Mouse (Mus musculus) erythroid progenitor cell, adult 5-6 weeks (primary cell): Measurements from ENCODE around the gene Drd5. TPM values are rescaled to one million over a fixed set of nuclear protein-coding genes. Genes with fewer than 3 reads are reported as not detected.
A peak's percentile ranks its signal among the peaks of the same experiment; 100 is the strongest.

Experiments
- ATAC-seq: replicated peaks from 2 replicates; pipeline ENCODE4 v1.8.0; 2016; ENCODE audit warnings: moderate number of reproducible peaks, mild to moderate bottlenecking, moderate TSS enrichment, inconsistent platforms; ENCODE audit not compliant: poor library complexity, low FRiP score, severe bottlenecking
- total RNA-seq, 2 experiments: library from RNA; stranded (forward) in 1 of 2; stranded (reverse) in 1 of 2; fragments of 150-400 nt in 1 of 2; fragments of 186-747, 209-891 nt in 1 of 2; gene quantifications; 2 replicates each; pipeline versions ENCODE4 v1.2.3 to v1.2.4; 2015 to 2017; ENCODE audit warnings: low replicate concordance in 2 of 2

Drd5 gene
- total RNA-seq (2015; ENCODE audit: low replicate concordance), result not detected in 2 replicates
- not detected in 2 replicates for total RNA-seq (2017; ENCODE audit: low replicate concordance)

GRCm38 (mm10) chr5:38318966-38319786 is at the start of gene Drd5:
TSS of gene Drd5 (plus strand) at chr5:38319367.
- no peak for ATAC-seq

GRCm38 (mm10) chr5:38270942-38271341 is 48.2 kb upstream of the Drd5 start:
- ATAC-seq, result no peak

DNA sequence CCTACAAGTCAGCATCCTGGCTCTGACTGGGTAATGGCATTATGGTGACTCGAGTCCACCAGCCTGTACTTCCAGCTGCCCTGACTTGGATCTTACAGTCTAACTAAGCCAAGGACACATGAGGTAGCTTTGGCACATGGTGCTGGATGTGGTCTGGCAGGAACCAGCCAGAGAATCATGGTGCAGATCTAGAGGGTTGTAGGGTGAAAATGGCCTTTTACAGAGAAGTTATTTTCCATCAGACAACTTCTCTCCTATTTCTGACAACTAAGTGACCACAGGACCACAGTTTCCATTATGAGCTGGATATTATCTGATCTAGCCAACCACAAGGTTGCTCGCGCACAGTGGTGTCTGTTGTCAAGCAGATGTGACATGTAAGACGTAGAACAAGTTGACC is 45.3 kb upstream of the Drd5 start:
- no peak for ATAC-seq

- no peak for ATAC-seq
Measured at GRCm38 (mm10) chr5:38275771-38276170, 43.4 kb upstream of the Drd5 start, which contains the start of gene Otop1. TSS of gene Otop1 (plus strand) at chr5:38275972.

DNA sequence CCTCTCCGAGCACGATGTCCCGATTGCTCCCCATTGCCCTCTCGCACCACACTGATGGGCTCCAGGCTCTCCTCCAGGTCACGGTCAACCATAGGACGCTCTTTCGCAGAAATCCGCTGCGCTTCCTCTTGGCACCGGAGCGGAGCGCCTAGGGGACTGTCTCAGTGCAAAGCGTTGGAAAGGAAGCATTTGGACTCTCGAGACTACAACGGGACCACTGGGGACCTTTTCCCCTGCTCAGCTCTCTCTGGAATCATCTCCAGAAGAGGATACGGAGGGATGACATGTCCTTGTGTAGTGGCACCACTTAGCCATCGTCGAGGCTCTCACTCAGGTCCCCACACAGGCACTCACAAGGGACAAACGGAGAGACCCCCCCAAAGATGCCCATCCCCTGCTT is 42.7 kb upstream of the Drd5 start:
- no peak for ATAC-seq

DNA sequence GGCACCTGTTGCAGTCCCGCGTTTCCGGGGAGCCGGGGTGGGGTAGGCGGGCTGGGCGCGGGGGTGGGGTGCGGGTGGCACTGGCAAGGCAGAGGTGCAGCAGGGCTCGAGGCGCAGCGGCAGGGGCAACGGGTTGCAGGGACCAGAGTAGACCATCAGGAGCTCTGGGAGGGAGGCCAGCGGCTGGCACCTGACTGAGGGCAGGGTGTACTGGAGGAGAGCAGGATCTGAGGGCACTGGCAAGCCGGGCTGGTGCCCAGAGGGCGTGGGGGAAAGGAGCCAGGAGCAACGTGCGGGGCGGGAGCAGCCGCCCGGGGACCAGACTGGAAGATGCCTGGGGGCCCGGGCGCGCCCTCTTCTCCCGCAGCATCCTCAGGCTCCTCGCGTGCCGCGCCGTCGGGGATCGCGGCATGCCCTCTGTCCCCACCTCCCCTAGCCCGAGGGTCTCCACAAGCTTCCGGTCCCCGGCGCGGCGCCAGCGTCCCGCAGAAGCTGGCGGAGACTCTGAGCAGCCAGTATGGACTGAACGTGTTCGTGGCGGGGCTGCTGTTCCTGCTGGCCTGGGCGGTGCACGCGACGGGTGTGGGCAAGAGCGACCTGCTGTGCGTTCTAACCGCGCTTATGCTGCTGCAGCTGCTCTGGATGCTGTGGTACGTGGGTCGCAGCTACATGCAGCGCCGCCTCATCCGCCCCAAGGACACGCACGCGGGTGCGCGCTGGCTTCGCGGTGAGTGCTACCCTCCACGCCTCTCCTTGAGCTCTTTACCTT is 41.9 kb upstream of the Drd5 start:
- ATAC-seq, result no peak

DNA sequence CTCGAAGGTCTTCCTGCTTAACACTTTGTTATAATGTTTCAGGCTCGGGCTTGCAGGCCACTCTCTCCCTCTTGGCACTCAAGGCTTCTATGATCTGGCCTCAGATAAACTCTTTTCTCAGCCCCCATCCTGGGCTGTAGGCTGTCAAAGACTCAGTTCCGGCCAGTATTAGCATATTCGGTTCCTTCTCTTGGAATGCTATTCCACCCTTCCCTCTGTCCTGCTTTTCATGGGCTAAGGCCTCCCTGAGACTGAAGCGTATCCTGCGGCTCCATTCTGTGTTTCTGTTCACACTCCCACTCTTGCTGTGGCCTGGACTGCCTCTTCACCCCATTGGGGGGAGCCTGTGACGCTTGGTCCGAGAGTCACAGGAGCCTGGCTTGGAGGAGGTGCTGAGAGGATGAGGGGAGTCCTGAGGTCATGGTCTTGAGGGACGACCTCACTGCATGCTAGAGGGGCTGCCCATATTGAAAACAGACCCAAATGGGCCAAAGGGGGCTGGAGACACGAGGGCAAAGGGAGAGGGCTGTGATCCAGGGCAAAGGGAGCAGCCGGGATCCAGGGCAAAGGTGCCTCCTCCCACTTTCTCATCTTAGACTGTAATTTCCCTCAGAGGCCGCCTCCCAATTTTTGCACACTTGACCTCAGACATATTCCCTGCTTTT is 41.1 kb upstream of the Drd5 start:
- ATAC-seq, result no peak

GRCm38 (mm10) chr5:38280075-38280474 is 39.1 kb upstream of the Drd5 start:
- no peak for ATAC-seq

DNA sequence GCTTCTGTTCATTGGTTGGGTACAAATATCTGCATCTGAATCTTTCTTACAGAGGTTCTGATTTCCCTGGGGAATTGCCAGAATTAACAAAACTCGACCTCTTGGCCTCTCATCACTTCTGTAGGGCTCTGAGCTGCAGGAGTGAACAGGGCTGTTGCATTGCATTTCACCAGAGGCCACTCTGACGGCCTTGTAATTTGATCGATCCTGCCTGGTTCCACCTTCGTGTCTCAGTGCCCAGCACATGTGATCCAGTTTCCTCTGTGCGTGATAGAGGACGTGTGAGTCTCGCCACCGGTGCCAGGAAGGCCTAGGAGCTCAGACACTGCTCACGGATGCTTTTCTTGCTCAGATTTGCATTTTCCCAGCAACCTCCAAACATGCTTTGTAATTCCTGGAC is 33.4 kb upstream of the Drd5 start:
- no peak for ATAC-seq

DNA sequence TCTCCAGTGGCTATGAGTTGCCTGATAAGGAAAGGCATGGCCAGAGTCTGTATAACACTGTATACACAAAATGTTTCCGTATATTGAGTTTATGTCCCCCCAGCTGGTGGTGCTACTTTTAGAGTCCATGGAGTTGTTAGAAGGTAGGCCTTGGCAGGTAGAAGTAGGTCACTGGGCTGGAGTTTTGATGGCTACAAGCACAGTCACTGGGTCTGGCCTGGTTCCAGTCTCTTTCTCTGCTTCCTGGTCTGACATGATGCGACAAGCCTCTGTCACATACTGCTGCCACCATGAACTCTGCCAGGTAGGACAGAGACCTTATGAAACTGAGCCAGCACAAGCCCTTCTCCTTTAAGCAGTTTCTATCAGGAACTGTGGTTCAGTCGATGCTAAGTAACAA is 30.7 kb upstream of the Drd5 start:
- ATAC-seq, result no peak

GRCm38 (mm10) chr5:38301761-38302411 is 17.3 kb upstream of the Drd5 start:
- no peak for ATAC-seq

DNA sequence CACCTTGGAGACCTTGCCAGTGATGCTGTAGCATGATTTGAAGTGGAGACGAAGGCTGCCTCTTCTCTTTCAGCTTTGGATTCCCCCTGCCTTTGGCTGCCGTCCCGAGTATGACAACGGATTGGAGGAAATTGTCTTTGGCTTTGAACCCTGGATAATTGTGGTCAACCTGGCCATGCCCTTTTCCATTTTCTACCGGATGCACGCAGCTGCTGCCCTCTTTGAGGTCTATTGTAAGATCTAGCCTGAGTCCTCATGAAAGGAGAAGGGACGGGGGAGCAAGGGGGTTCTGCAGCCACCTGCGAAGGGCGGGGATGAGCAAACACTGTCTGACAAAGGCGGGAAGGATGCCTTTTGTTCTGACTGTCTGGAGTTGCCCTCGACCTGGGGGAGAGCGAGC is 16.5 kb upstream of the Drd5 start:
- ATAC-seq, result no peak

GRCm38 (mm10) chr5:38305241-38305640 is 13.9 kb upstream of the Drd5 start:
- ATAC-seq, result no peak

DNA sequence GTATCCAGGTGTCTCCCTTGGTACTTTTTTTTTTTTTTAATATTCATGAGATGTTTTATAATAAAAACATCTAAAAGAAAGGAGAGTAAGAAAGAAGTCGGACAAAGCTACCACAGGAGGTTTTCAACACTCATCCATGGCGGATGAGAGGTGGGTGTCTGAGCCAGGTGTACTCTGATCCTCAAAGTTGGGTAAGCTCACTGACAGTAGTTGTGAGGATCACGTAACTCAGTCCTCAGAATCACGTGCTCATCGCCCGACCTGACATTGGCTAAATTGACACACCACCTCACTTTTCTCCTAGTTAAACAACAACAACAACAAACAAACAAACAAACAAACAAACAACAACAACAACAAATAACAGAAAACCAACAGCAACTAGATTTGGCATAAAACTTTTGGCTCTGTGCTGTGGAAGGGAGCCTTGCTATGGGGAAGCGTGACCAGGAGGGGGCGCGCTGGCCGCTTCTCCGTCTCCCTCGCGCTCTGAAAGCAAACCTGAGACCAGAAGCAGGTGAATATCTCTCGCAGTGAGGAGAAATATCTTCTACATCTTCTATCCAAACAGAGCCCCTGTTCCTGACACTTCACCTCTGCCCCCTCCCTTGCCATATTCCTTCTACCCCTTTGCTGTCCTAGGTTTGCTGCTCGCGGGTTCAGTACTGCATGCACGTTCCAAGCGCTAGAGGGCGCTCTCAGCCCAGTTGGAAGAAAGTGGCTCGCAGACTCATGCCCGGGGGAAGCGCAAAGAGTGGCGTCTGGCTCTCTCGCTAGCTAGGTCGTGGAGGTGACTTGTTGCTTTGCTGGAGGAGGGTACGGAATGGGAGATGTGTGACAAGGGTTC is 11.7 kb upstream of the Drd5 start:
- ATAC-seq, result peak; percentile 75

DNA sequence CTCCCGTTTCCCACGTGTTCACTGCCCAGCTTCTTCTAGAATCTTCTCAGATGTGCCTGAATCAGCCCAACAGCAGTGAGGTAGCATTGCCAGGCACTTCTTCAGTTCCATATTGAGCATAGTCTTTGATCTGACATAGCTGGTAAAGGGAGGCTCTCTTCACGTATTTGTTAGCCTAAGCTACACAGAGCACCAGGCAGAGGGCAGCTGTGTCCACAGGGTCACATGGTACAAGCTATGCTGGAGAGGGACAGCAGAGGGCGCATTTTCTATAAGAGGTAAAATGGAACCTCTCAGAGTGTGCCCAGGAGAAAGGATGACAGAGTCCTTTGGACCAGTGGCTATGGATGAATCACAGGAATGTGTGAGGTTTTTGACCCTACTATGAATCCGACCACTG is 10.3 kb upstream of the Drd5 start:
- no peak for ATAC-seq

DNA sequence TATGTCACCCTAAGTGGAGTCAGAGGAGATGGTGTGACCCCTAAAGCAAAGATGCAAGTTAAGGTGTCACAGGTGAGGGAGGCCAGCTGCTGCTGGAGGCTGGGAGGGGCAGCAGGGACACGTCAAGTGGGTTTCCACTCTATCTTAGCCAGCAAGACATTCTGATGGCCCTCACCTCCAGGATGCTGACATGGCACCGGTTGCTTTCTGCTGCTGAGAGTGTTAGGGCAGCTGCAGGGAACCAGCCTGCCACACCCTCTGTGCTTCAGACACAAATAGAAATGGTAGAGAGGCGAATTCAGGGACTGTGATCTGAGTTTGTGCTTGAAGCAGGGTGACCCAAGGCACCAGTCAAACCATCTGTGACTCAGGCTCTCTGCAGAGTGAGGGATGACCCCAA is 9.4 kb upstream of the Drd5 start:
- ATAC-seq, result no peak

DNA sequence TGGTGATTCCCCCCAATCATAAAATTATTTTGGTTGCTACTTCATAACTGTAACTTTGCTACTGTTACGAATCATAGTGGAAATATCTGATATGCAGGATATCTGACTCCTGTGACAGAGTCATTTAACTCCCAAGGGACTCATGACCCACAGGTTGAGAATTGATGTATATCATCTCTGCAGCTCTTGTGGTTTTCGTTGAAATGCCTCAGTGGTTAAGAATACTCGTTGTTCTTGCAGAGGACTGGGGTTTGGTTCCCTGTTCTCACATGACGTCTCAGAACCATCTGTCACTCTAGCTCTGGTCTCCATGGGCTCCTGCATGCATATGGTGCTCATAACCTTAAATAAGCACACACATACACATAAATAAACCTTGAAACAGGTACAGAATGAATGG is 14.2 kb downstream of the Drd5 start:
- ATAC-seq, result no peak

DNA sequence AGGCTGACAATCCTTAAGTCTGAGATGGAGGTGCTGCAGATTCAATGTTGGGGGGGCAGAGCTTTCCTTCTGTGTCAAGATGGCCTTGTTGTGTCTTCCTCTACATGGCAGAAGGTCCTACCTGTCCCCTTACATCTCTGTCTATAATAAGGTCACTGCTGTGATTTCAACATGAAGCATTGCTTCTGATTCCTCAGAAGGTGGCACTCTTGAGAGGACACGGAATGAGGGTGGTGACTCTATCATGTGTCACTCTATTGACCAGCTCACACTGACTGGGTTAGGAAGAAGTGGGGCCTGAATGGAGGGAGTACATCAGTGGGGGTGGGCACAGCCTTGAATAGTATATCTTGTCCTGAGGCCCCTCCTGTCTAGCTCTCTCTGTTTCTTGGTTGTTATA is 15.4 kb downstream of the Drd5 start:
- ATAC-seq, result no peak

- ATAC-seq, result no peak
Measured at GRCm38 (mm10) chr5:38343101-38343500, 23.9 kb downstream of the Drd5 start.
